Mouse (Mus musculus) cerebral cortex, adult 2 months (tissue): ENCODE data around the gene Cracr2b.

ENCODE experiments used
- WGBS: fragments of 180-500 bp; shearing (Covaris S2); methylation state at CpG from one replicate; pipeline ENCODE4 v1.1.7; 2018; 5-methylcytosine and 5-hydroxymethylcytosine counted together

The Cracr2b gene

DNA sequence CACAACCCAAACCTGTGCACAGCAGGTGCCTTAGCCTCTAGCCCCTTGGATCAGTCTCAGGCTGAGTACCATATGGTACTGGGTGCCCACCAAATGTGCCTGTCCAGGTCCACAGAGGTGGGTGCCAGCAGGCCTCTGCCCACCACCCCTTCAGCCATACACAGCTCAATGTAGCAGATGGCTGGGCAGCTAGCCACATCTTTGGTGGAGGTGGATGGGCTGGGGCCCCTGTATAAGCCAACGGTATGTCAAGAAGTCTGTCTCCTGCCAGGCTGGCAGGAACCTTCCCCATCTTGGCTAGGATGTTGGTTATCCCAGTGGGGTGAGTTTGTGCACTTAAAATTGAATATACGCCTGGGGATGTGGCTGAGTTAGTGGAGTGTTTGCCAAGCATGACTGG lies 24.7 kb downstream of the Cracr2b start:
- whole genome bisulfite sequencing = 36% methylated on average over 2 of the region's 2 CpGs

- WGBS = 86% methylated on average over 1 of the region's 1 CpGs
Observed at GRCm38 (mm10) chr7:141486239-141486638, 25.3 kb downstream of the Cracr2b start.

DNA sequence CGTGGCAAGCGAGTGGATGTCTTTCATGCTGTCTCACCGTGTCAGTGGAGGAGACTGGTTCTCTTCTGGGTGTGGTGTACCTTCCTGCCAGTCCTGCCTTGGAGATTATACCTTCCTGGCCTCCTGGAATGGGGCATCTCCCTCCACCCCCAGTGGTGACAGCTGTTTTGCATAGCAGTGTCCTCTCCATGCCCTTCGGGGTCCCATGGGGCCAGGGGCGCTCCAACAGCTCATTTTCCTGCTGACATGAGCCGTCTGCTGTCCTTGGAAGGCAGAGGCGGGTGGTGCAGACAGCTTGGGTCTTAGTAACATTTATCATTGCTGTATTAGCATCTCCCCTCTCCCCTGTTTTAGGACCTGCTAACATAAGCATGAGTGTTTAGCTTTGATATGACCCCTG lies 26.2 kb downstream of the Cracr2b start:
- WGBS = 78% methylated on average over 7 of the region's 7 CpGs

GRCm38 (mm10) chr7:141491151-141491550 lies 30.3 kb downstream of the Cracr2b start:
- WGBS = 91% methylated on average over 2 of the region's 2 CpGs

DNA sequence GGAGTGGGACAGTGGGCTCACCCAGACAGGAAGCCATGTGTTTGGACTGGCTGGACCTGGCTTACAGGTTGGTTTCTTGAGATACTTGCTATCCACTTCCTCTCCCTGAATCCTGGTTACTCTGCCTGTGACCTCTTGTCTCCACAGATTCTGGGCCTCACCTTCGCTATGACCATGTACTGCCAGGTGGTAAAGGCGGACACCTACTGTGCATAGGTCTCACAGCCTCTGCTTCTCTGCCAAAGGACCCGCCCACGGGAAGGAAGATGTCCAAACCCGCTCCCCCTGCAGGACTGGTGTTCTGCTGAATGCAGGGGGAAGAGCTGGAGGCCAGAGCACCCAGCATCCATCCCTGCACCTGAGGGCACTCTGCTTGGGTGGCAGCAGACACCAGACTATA lies 31.8 kb downstream of the Cracr2b start:
- 86% methylated on average over 5 of the region's 5 CpGs for WGBS

DNA sequence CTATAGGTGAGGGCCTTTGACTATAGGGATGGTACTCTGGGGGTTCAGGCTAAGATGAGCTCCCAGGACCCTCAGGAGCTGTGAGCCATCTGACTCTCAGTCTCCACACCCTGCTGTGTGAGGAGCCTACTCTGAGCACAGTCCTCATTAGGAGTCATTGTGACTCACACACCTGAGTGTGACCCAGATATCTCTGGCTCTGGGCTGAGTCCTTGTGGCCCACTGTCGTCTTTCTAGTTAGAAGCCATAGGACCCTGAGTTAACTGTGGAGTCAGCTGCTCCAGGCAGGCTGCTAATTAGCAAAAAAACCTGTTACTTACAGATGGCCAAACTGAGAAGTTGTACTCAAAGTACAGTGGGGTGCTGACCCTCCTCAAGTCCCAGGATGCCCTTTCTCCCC lies 32.8 kb downstream of the Cracr2b start:
- WGBS = 74% methylated on average over 1 of the region's 1 CpGs

DNA sequence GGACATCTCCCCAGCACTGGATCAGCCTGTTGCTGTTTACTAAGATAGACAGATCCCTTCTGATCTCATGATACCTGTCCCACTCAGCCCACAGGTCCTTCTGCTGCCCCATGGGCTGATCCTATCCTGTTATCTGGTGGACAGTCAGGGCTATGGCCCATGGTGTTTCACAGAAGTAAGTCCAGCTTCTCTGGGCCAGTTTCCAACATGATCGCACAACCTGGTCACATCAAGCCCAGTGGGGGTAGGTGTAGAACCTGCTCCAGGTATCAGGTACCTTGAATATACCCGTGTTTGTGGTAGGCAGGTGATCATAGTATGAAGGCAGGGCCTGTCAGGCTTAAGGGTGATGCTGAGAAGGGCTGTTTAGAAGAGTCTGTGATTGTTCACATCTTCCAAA lies 34.5 kb downstream of the Cracr2b start:
- 87% methylated on average over 2 of the region's 2 CpGs for WGBS

GRCm38 (mm10) chr7:141495940-141496339 lies 35.0 kb downstream of the Cracr2b start:
- 83% methylated on average over 4 of the region's 4 CpGs for WGBS

GRCm38 (mm10) chr7:141497600-141497999 lies 36.7 kb downstream of the Cracr2b start:
- 84% methylated on average over 3 of the region's 3 CpGs for WGBS

DNA sequence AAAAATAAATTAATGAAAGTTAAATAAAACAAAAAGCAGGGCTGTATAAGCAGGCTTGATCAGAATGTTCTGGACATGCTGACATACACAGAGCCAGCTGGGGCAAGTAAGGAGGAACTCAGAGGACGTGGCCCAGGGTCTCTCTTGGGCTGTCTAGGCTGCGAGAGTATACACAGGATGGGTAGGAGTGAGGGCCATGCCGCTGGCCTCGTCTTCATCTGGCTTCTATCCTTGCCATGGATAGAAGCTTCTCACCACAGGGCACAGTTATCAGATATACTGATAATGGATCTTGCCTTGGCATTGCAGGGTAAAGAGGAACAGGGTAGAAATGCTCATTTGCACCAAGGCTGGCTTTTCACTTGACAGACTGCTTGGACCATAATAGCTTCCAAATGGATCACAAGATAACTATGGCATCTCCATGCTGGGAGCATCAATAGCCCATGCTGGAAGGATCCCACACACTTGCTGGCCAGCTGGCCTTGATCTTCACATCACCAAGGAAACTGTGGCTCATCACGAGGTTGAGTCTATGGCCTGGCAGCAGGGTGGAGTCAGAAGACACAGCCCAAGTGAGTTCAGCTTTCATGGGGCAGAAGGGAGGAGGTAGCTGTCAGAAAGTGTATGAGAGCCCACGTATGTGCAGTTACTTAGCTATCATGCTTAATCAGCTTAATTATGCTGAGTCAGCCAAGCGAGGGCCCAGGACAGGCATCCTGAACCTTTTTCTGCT lies 41.1 kb downstream of the Cracr2b start:
- WGBS = 84% methylated on average over 7 of the region's 7 CpGs

DNA sequence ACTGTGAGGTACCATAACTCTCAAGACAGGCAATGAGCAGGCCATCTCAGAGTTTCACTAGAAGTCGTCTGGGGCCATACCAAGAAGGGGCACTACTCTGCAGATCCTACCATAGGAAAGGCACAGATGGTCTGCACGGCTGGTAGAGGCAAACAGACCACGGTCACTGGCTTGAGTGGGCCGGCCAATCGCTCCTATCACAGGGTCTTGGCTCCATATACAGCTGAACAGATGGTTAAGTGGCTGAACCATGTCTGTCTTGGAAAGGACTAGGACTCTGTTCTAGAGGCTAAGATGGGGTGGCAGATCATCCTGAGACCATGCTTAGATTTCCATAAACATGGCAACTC lies 41.6 kb downstream of the Cracr2b start:
- 84% methylated on average over 5 of the region's 5 CpGs for WGBS

DNA sequence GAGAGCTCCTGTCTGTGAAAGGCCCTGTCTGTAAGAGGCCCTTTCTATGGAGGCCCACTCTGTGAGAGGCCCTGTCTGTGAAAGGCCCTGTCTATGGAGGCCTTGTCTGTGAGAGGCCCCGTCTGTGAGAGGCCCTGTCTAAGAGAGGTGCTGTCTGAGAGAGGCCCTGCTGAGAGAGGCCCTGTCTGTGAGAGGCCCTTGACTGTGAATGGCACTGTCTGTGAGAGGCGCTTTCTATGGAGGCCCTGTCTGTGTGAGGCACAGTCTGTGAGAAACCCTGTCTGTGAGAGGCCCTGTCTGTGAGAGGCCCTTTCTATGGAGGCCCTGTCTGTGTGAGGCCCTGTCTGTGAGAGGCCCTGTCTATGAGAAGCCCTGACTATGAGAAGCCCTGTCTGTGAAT lies 45.4 kb downstream of the Cracr2b start:
- 87% methylated on average over 2 of the region's 2 CpGs for WGBS

- 72% methylated on average over 5 of the region's 5 CpGs for WGBS
Observed at GRCm38 (mm10) chr7:141510196-141510595, 49.3 kb downstream of the Cracr2b start.

GRCm38 (mm10) chr7:141510681-141511191 lies 49.8 kb downstream of the Cracr2b start:
- WGBS = 70% methylated on average over 8 of the region's 8 CpGs
